Mouse (Mus musculus) neural tube, embryonic 13.5 days (tissue): Measurements from ENCODE around the gene Hist1h2bn. TPM values are rescaled to one million over a fixed set of nuclear protein-coding genes. Genes with fewer than 3 reads are reported as not detected.
"Not testable (repeated sequence)": the region's sequence is repeated elsewhere in the genome, so short reads cannot be mapped to it uniquely, and the experiment has no call there.

ENCODE experiments used
- ATAC-seq: fragments of 200-750 bp; cut with Nextera tagmentation; 2 replicates; pipeline ENCODE4 v1.8.0; 2017; ENCODE audit warnings: low read depth, mild to moderate bottlenecking, moderate TSS enrichment, moderate library complexity
- H3K27ac ChIP-seq: fragments of 300-500 bp; sonication (generic); replicated peaks from 2 replicates; pipeline ENCODE4 v1.5.1; 2015; ENCODE audit warnings: moderate library complexity, mild to moderate bottlenecking, inconsistent platforms
- H3K27me3 ChIP-seq: fragments of 300-500 bp; sonication (generic); 2 replicates; pipeline ENCODE4 v1.6.1; 2015; ENCODE audit warnings: mild to moderate bottlenecking, inconsistent platforms
- H3K36me3 ChIP-seq: fragments of 300-500 bp; sonication (generic); 2 replicates; pipeline ENCODE4 v1.6.1; 2015; ENCODE audit warnings: mild to moderate bottlenecking, inconsistent platforms
- H3K4me1 ChIP-seq: fragments of 300-500 bp; sonication (generic); replicated peaks from 2 replicates; pipeline ENCODE4 v1.6.1; 2015; ENCODE audit warnings: inconsistent platforms
- H3K4me2 ChIP-seq: fragments of 300-500 bp; sonication (generic); 2 replicates; pipeline ENCODE4 v1.6.1; 2015; ENCODE audit warnings: inconsistent platforms, mild to moderate bottlenecking, moderate library complexity
- H3K4me3 ChIP-seq: fragments of 300-500 bp; sonication (generic); 2 replicates; pipeline ENCODE4 v1.5.1; 2015; ENCODE audit warnings: mild to moderate bottlenecking, inconsistent platforms
- H3K9ac ChIP-seq: fragments of 300-500 bp; sonication (generic); 2 replicates; pipeline ENCODE4 v1.6.1; 2015; ENCODE audit warnings: moderate library complexity, mild to moderate bottlenecking, inconsistent platforms
- H3K9me3 ChIP-seq: fragments of 300-500 bp; sonication (generic); 2 replicates; pipeline ENCODE4 v1.6.1; 2016; ENCODE audit warnings: inconsistent platforms
- WGBS: fragments of 180-500 bp; shearing (Covaris S2); methylation state at CpG from one replicate; pipeline ENCODE4 v1.1.7; 2015; 5-methylcytosine and 5-hydroxymethylcytosine counted together
- polyA plus RNA-seq: library from polyadenylated mRNA; unstranded; fragments of >200 nt; fragmentation: Nextera tagmentation; extraction: Ambion mirVana; gene quantifications from 2 replicates; pipeline ENCODE4 v1.2.1, GENCODE M21; 2015

The Hist1h2bn gene
- polyA plus RNA-seq, 1 experiment from 2014 or later, result 0.73 TPM

GRCm38 (mm10) chr13:21755707-21756106, 1.8 kb downstream of the Hist1h2bn start:
- Histone ChIP-seq H3K36me3 (no peaks in the 10 kb centered on the region), H3K4me1 (peaks cover 18% of the 10 kb centered on the region), H3K9ac (no peak overlapping the region), H3K27me3 (no peaks in the 10 kb centered on the region), H3K4me3 (no peak overlapping the region), H3K4me2 (peak overlapping the region; percentile 25; the same call in 1 of the 2 replicates), H3K27ac (no peak overlapping the region), H3K9me3 (no peaks in the 10 kb centered on the region)
- 69% methylated on average over 1 of the region's 1 CpGs for WGBS
- ATAC-seq, result no peak

DNA sequence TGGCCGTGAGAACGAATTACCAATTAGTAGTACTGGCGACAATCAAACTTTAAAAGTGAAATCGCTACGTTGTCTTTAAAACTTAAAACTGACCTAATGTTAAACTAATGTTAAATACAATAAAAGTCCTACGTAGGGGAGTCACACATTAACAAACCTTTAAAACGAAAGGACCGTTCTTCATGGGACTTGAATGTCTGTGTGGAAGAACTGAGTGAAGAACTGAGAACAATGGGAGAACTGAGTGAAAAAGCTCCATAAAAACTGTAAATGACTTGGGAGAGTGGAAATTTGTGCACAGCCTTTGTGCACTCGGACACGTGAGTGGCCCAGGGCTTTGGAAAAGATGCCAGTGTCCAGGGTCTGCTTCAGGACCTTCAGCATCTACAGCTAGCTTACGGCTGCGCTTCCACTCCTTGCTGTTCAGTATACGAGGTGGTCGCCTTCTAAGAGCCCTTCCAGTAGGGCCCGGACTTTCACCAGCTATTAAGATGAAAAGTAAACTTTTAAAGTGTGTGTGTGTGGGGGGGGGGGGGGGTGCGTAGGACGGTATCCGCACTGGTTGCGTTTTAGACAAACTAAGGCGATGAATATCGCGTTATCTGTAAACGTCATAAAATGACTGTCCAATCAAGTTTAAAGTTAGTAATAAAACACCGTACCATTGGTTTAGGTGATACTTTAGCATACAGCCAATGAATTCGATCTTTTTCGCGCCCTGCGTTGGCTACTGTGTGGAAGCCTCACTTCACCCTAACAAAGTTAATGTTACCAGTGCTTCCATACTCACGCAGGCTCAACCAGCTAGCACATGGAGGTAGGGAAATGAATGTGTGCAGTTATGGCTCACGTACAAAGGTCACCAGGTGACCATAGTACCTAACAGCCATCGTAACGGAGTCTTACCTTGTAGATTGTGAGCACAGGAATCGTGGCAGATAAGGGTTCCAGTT, 25.2 kb downstream of the Hist1h2bn start:
- Histone ChIP-seq H3K27ac (peak overlapping the region; percentile 82), H3K4me1 (peaks cover 42% of the 10 kb centered on the region), H3K27me3 (no peaks in the 10 kb centered on the region), H3K9ac (peak overlapping the region; percentile 71), H3K9me3 (no peaks in the 10 kb centered on the region), H3K4me3 (peak overlapping the region; percentile 54), H3K36me3 (no peaks in the 10 kb centered on the region), H3K4me2 (peak overlapping the region; percentile 94)
- peak; percentile 94 for ATAC-seq
- 5% methylated on average over 33 of the region's 33 CpGs for WGBS

DNA sequence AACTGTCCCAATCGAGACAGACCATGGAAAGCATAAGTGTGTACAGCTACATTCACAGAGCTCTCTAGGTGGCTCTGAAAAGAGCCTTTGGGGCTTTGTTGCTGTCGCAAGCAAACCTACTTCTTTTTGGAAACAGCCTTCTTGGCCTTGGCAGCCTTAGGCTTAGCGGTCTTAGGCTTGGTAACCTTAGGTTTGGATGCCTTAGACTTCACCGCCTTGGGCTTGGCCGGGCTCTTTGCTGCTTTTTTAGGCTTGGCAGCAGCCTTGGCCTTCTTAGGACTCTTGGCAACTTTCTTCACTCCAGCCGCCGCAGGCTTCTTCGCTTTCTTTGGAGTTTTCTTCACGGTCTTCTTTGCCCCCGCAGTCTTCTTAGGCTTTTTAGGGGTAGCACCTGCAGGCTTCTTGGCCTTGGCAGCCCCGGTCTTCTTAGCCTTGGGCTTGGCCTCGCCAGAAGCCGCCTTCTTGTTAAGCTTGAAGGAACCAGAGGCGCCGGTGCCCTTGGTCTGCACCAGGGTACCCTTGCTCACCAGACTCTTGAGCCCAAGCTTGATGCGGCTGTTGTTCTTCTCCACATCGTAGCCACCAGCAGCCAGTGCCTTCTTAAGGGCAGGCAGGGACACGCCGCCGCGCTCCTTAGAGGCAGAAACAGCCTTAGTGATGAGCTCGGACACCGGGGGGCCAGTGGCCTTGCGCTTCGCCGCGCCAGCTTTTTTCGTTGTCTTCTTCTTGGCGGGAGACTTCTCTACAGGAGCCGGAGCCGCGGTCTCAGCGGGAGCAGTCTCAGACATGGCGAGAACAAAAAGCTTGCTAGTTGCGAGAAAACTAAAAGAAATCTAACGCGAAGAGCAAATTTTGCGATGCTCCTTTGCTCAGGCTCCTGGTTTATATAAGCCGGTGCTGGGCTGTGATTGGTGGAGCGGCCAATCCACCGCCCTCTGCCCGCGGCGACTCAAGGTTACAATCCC, 26.1 kb downstream of the Hist1h2bn start, which contains the start of gene Hist1h1b:
Hist1h1b (minus strand) TSS at position 859 of the 965 bp plus-strand sequence.
- Histone ChIP-seq H3K36me3 (no peaks in the 10 kb centered on the region), H3K4me2 (peak within 1 kb of the TSS; percentile 94), H3K4me1 (peaks cover 45% of the 10 kb centered on the region), H3K9me3 (no peaks in the 10 kb centered on the region), H3K27ac (peak within 1 kb of the TSS; percentile 82), H3K9ac (peak within 1 kb of the TSS; percentile 71), H3K4me3 (peak within 1 kb of the TSS; percentile 54), H3K27me3 (no peaks in the 10 kb centered on the region)
- peak; percentile 2; the same call in 1 of the 2 replicates for ATAC-seq
- WGBS, result under 1% methylated on average over 44 of the region's 44 CpGs

- H3K27me3 ChIP-seq, result no peaks in the 10 kb centered on the region
Observed at GRCm38 (mm10) chr13:21781021-21781555, 27.2 kb downstream of the Hist1h2bn start.

GRCm38 (mm10) chr13:21781639-21782038, 27.7 kb downstream of the Hist1h2bn start:
- no peak overlapping the region for H3K27ac ChIP-seq
- no peak for ATAC-seq
- no peak overlapping the region for H3K4me2 ChIP-seq
- H3K4me1 ChIP-seq, result peaks cover 56% of the 10 kb centered on the region
- no peak overlapping the region for H3K4me3 ChIP-seq
- no peaks in the 10 kb centered on the region for H3K27me3 ChIP-seq
- no peaks in the 10 kb centered on the region for H3K9me3 ChIP-seq
- WGBS, result 90% methylated on average over 1 of the region's 1 CpGs
- no peak overlapping the region for H3K9ac ChIP-seq
- H3K36me3 ChIP-seq, result no peaks in the 10 kb centered on the region

More at GRCm38 (mm10) chr13:21781021-21781555, 27.2 kb downstream of the Hist1h2bn start:
- Histone ChIP-seq H3K4me1 (peaks cover 50% of the 10 kb centered on the region), H3K4me2 (peak overlapping the region; percentile 94), H3K36me3 (no peaks in the 10 kb centered on the region), H3K4me3 (peak overlapping the region; percentile 54; the same call in 1 of the 2 replicates), H3K27ac (no peak overlapping the region), H3K9me3 (no peaks in the 10 kb centered on the region), H3K9ac (no peak overlapping the region)
- 50% methylated on average over 6 of the region's 6 CpGs for WGBS
- no peak for ATAC-seq

DNA sequence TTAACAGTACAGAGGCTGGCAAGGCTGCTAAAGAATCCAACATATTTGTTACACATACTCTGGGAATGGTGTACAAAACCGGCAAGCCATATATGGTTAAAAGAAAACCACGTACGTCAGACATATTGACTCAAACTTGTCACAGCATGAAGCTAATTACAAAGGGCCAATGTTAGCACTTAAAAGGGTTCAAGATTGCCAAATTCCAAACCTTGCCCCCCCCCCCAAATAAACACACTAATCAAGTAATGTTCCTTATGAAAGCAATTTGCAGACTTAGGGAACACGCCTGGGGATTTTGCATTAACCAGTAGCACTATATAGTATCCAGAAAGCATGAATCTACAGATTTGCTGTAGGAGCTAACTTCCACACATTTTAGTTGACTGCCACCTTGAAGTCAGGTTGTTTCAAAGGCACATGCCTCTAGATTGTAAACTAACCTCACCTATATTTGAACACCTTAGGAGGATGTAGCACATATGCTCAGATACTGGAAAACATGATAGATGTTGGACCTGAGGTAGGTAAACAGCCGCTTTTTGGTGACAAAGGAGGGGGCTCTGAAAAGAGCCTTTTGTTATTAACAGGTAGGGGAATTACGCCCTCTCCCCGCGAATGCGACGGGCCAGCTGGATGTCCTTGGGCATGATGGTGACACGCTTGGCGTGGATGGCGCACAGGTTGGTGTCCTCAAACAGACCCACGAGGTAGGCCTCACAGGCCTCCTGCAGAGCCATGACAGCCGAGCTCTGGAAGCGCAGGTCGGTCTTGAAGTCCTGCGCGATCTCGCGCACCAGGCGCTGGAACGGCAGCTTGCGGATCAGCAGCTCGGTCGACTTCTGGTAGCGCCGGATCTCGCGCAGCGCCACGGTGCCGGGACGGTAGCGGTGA, 28.7 kb downstream of the Hist1h2bn start:
- ATAC-seq, result not testable (repeated sequence)
- under 1% methylated on average over 18 of the region's 35 CpGs for WGBS

GRCm38 (mm10) chr13:21783255-21783617, 29.3 kb downstream of the Hist1h2bn start, which contains the start of gene Hist1h3i:
Hist1h3i (minus strand) TSS chr13:21783370.
- Histone ChIP-seq H3K36me3 (no peaks in the 10 kb centered on the region), H3K9me3 (no peaks in the 10 kb centered on the region), H3K4me1 (peaks cover 59% of the 10 kb centered on the region), H3K4me3 (peak within 1 kb of the TSS; percentile 40), H3K9ac (peak within 1 kb of the TSS; percentile 70), H3K27me3 (no peaks in the 10 kb centered on the region), H3K4me2 (peak within 1 kb of the TSS; percentile 80), H3K27ac (peak within 1 kb of the TSS; percentile 84)
- WGBS, result 0% methylated on average over 14 of the region's 20 CpGs
- ATAC-seq, result peak; percentile 76

More for the DNA sequence above, 28.7 kb downstream of the Hist1h2bn start:
- H3K36me3 ChIP-seq, H3K9me3 ChIP-seq, H3K27me3 ChIP-seq: not testable (repeated sequence)
- peak overlapping the region; percentile 80 for H3K4me2 ChIP-seq
- H3K9ac ChIP-seq, result peak overlapping the region; percentile 70
- peak overlapping the region; percentile 40 for H3K4me3 ChIP-seq
- peak overlapping the region; percentile 84 for H3K27ac ChIP-seq
- peaks cover 56% of the 10 kb centered on the region for H3K4me1 ChIP-seq

GRCm38 (mm10) chr13:21783734-21784161, 29.8 kb downstream of the Hist1h2bn start:
- H3K9me3 ChIP-seq, result no peaks in the 10 kb centered on the region
- ATAC-seq, result no peak
- H3K9ac ChIP-seq, result peak overlapping the region; percentile 28
- peak overlapping the region; percentile 40 for H3K4me3 ChIP-seq
- no peaks in the 10 kb centered on the region for H3K27me3 ChIP-seq
- WGBS, result 2% methylated on average over 9 of the region's 9 CpGs
- peaks cover 56% of the 10 kb centered on the region for H3K4me1 ChIP-seq
- H3K27ac ChIP-seq, result peak overlapping the region; percentile 59
- peak overlapping the region; percentile 80 for H3K4me2 ChIP-seq
- H3K36me3 ChIP-seq, result no peaks in the 10 kb centered on the region

DNA sequence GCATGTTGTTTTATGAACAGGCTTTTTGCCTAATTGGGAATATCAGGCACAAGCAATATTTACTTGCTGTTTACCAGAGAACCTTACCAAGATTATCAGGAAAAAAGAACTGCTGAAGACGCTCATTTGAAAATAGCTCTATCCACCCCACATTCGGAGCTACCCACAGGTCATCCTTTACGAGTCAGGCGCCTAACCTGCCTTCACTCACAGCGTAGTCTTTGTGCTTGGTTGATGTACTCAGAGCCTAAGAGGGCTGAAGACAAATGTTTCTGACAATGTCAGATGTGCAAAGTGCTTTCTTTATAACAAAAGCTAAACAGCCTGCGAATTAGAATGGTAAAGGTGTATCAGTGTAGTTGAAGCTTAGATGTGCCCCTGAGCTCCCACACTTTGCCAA, 30.4 kb downstream of the Hist1h2bn start:
- 13% methylated on average over 6 of the region's 6 CpGs for WGBS
- Histone ChIP-seq H3K36me3 (no peaks in the 10 kb centered on the region), H3K9ac (peak overlapping the region; percentile 28), H3K9me3 (no peaks in the 10 kb centered on the region), H3K4me2 (peak overlapping the region; percentile 80), H3K27me3 (no peaks in the 10 kb centered on the region), H3K4me1 (peaks cover 54% of the 10 kb centered on the region), H3K4me3 (0 out of 2 replicates have a peak overlapping the region, but pooled peaks have one; percentile 40), H3K27ac (peak overlapping the region; percentile 59)
- no peak for ATAC-seq

DNA sequence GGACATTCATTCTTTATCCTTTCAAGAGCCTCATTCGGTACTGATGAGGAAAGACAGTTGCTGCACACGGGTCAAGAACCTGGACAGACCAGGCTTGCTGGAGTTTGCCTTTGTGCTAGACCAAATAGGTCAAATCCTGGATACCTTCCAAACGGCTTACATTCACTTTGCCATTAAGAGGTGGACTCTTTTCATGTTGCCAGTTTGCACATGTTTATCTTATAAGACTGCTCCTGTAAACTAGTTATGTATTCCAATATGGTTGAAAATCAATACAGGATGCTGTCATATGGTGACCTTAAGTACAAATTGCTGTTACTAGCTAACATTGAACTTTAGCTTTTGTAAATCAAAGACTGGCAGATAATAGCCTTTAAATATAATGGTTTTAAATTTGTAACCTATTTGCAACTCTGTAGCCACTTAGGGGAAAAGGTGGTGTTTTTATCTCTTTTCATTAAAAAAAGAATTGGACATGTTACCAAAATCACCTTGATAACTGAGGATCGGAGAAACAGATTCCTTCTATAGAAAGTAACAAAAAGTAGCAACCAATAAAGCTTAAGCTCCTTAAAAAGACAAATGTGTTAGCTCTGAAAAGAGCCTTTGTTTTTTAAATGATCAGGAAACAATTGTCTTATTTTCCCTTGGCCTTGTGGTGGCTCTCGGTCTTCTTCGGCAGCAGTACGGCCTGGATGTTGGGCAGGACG, 32.4 kb downstream of the Hist1h2bn start:
- peak overlapping the region; percentile 76 for H3K27ac ChIP-seq
- no peak for ATAC-seq
- 1% methylated on average over 8 of the region's 8 CpGs for WGBS

More for the DNA sequence above, 32.4 kb downstream of the Hist1h2bn start:
- Histone ChIP-seq H3K4me1 (peaks cover 44% of the 10 kb centered on the region), H3K4me3 (peak overlapping the region; percentile 39), H3K9ac (peak overlapping the region; percentile 64), H3K9me3 (no peaks in the 10 kb centered on the region), H3K27me3 (no peaks in the 10 kb centered on the region), H3K36me3 (no peaks in the 10 kb centered on the region), H3K4me2 (peak overlapping the region; percentile 62)
